Mouse (Mus musculus) kidney, postnatal 0 days (tissue): ENCODE data around the gene Igsf8. TPM values are rescaled to one million over a fixed set of nuclear protein-coding genes. Genes with fewer than 3 reads are reported as not detected.
A peak's percentile ranks its signal among the peaks of the same experiment; 100 is the strongest.

ENCODE experiments used
- ATAC-seq: fragments of 200-750 bp; cut with Nextera tagmentation; replicated peaks from 2 replicates; pipeline ENCODE4 v1.8.0; 2017; ENCODE audit warnings: low read depth, moderate number of reproducible peaks, moderate TSS enrichment, moderate library complexity; ENCODE audit not compliant: low FRiP score
- DNase-seq: peaks from one replicate; pipeline ENCODE4 v3.0.0-alpha.2; 2016; ENCODE audit warnings: low spot score
- H3K27ac ChIP-seq: fragments of 300-500 bp; sonication (generic); 2 replicates; pipeline ENCODE4 v1.5.1; 2014; ENCODE audit warnings: mild to moderate bottlenecking
- H3K27me3 ChIP-seq: fragments of 300-500 bp; sonication (generic); 2 replicates; pipeline ENCODE4 v1.6.1; 2014; ENCODE audit warnings: low read length, mixed read lengths; ENCODE audit not compliant: insufficient read depth
- H3K36me3 ChIP-seq: fragments of 300-500 bp; sonication (generic); 2 replicates; pipeline ENCODE4 v1.6.1; 2014; ENCODE audit warnings: low read length, mixed read lengths; ENCODE audit not compliant: insufficient read depth
- H3K4me1 ChIP-seq: fragments of 300-500 bp; sonication (generic); replicated peaks from 2 replicates; pipeline ENCODE4 v1.6.1; 2014; ENCODE audit warnings: antibody characterized with exemption, low read length, mixed read lengths; ENCODE audit not compliant: insufficient read depth
- H3K4me2 ChIP-seq: fragments of 300-500 bp; sonication (generic); 2 replicates; pipeline ENCODE4 v1.6.1; 2014; ENCODE audit warnings: mild to moderate bottlenecking, low read length, moderate library complexity, mixed read lengths
- H3K4me3 ChIP-seq: fragments of 300-500 bp; sonication (generic); replicated peaks from 2 replicates; pipeline ENCODE4 v1.5.1; 2014; ENCODE audit warnings: low read depth, low read length
- H3K9ac ChIP-seq: fragments of 300-500 bp; sonication (generic); 2 replicates; pipeline ENCODE4 v1.6.1; 2014; ENCODE audit warnings: low read depth, low read length
- H3K9me3 ChIP-seq: fragments of 300-500 bp; sonication (generic); replicated peaks from 2 replicates; pipeline ENCODE4 v1.6.1; 2016; ENCODE audit warnings: low read length, inconsistent platforms, mixed read lengths
- CTCF ChIP-seq: IDR thresholded peaks from 2 replicates; pipeline ENCODE4 v1.5.1; 2016; ENCODE audit warnings: antibody characterized with exemption, low read depth, mild to moderate bottlenecking, moderate library complexity
- WGBS: fragments of 180-500 bp; shearing (Covaris S2); extraction: QIAGEN DNeasy Blood & Tissue Kit; methylation state at CpG from one replicate; pipeline ENCODE4 v1.1.7; 2014; 5-methylcytosine and 5-hydroxymethylcytosine counted together
- polyA plus RNA-seq: library from polyadenylated mRNA; unstranded; fragments of >200 nt; fragmentation: Nextera tagmentation; extraction: Ambion mirVana; gene quantifications from 2 replicates; pipeline ENCODE4 v1.2.1, GENCODE M21; 2015

The Igsf8 gene
- polyA plus RNA-seq, 1 experiment from 2014 or later = 39.0 TPM

- ATAC-seq (no peak), DNase-seq (no peak)
- H3K27ac ChIP-seq = no peak overlapping the region
- WGBS = 79% methylated on average over 7 of the region's 7 CpGs
- H3K4me2 ChIP-seq = no peak overlapping the region
- no peaks in the 10 kb centered on the region for H3K4me1 ChIP-seq
- H3K9ac ChIP-seq = no peak overlapping the region
- no peaks in the 10 kb centered on the region for H3K9me3 ChIP-seq
- no peak for TF ChIP-seq CTCF
- H3K27me3 ChIP-seq = peaks cover 26% of the 10 kb centered on the region
- H3K4me3 ChIP-seq = no peak overlapping the region
- H3K36me3 ChIP-seq = no peaks in the 10 kb centered on the region
Measured at GRCm38 (mm10) chr1:172328461-172328860, 67.0 kb downstream of the Igsf8 start.

DNA sequence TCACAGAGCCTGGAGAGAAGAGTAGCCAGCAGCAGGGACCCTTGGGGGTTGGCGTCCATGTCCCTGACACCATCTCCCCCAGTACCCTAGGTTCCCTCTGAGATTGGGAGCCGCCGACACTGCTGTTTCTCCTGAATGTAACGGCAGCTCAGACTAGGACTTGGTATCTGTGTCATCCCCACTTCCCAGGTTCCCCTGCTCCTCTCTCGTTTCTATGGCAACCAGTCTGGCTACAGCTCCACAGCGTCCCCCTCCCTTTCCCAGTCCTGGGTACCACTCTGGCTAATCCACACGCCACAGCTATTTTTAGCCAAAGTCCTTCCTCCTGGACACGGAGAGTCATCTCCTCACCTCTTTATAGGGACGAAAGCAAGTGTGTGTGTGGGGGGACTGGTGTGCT is 67.7 kb downstream of the Igsf8 start, which contains the start of gene Kcnj9:
Kcnj9 (minus strand) TSS at position 188 of the 400 bp plus-strand sequence.
- peaks cover 26% of the 10 kb centered on the region for H3K27me3 ChIP-seq
- 41% methylated on average over 9 of the region's 9 CpGs for WGBS
- no peak within 1 kb of the TSS for H3K27ac ChIP-seq
- H3K4me1 ChIP-seq = no peaks in the 10 kb centered on the region
- no peaks in the 10 kb centered on the region for H3K36me3 ChIP-seq
- H3K9me3 ChIP-seq = no peaks in the 10 kb centered on the region
- TF ChIP-seq CTCF = no peak
- H3K9ac ChIP-seq = no peak within 1 kb of the TSS
- DNase-seq (no peak), ATAC-seq (no peak)
- no peak within 1 kb of the TSS for H3K4me3 ChIP-seq
- no peak within 1 kb of the TSS for H3K4me2 ChIP-seq

DNA sequence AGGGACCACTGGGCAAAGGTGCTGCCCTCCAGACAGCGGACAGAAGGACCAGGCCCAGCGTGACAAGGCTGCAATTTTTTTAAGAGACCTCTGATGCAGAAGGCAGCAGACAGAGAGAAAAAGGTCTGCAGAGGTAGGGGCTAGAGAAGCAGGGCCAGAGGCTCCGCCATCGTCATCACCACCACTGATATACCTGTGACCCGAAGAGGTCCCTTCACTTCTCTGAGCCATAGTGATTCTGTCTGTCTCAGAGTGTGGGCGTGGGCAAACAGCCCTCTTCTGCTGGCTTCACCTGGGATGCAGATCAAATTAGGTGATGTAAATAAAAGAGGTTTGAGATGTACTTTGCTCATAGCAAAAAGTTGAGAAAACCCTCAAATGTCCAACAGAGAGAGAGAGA is 68.2 kb downstream of the Igsf8 start:
- Histone ChIP-seq H3K4me3 (no peak overlapping the region), H3K4me1 (no peaks in the 10 kb centered on the region), H3K9ac (no peak overlapping the region), H3K4me2 (no peak overlapping the region), H3K9me3 (no peaks in the 10 kb centered on the region), H3K36me3 (no peaks in the 10 kb centered on the region), H3K27ac (no peak overlapping the region), H3K27me3 (peaks cover 26% of the 10 kb centered on the region)
- no peak for ATAC-seq
- no peak for DNase-seq
- WGBS = 71% methylated on average over 6 of the region's 6 CpGs
- TF ChIP-seq CTCF = no peak

GRCm38 (mm10) chr1:172331422-172331947 is 70.0 kb downstream of the Igsf8 start:
- no peak for ATAC-seq
- no peaks in the 10 kb centered on the region for H3K9me3 ChIP-seq
- H3K36me3 ChIP-seq = no peaks in the 10 kb centered on the region
- DNase-seq = no peak
- H3K27ac ChIP-seq = no peak overlapping the region
- H3K4me1 ChIP-seq = no peaks in the 10 kb centered on the region
- no peak overlapping the region for H3K4me3 ChIP-seq
- 75% methylated on average over 8 of the region's 8 CpGs for WGBS
- no peak for TF ChIP-seq CTCF
- H3K9ac ChIP-seq = no peak overlapping the region
- H3K4me2 ChIP-seq = no peak overlapping the region
- peaks cover 20% of the 10 kb centered on the region for H3K27me3 ChIP-seq

GRCm38 (mm10) chr1:172332925-172333324 is 71.5 kb downstream of the Igsf8 start:
- Histone ChIP-seq H3K9me3 (no peaks in the 10 kb centered on the region), H3K27me3 (0 out of 2 replicates have a peak, but pooled peaks cover 10% of the 10 kb centered on the region), H3K27ac (no peak overlapping the region), H3K4me1 (no peaks in the 10 kb centered on the region), H3K36me3 (no peaks in the 10 kb centered on the region), H3K9ac (no peak overlapping the region), H3K4me3 (no peak overlapping the region), H3K4me2 (no peak overlapping the region)
- no peak for DNase-seq
- no peak for ATAC-seq
- 68% methylated on average over 2 of the region's 2 CpGs for WGBS
- no peak for TF ChIP-seq CTCF

- Histone ChIP-seq H3K36me3 (no peaks in the 10 kb centered on the region), H3K9me3 (no peaks in the 10 kb centered on the region), H3K27me3 (0 out of 2 replicates have a peak, but pooled peaks cover 7% of the 10 kb centered on the region), H3K27ac (no peak overlapping the region), H3K4me2 (no peak overlapping the region), H3K4me3 (no peak overlapping the region), H3K9ac (no peak overlapping the region), H3K4me1 (no peaks in the 10 kb centered on the region)
- no peak for ATAC-seq
- peak; percentile 68 for TF ChIP-seq CTCF
- 19% methylated on average over 3 of the region's 3 CpGs for WGBS
- DNase-seq = peak; percentile 35
Measured at GRCm38 (mm10) chr1:172333512-172333911, 72.1 kb downstream of the Igsf8 start.

DNA sequence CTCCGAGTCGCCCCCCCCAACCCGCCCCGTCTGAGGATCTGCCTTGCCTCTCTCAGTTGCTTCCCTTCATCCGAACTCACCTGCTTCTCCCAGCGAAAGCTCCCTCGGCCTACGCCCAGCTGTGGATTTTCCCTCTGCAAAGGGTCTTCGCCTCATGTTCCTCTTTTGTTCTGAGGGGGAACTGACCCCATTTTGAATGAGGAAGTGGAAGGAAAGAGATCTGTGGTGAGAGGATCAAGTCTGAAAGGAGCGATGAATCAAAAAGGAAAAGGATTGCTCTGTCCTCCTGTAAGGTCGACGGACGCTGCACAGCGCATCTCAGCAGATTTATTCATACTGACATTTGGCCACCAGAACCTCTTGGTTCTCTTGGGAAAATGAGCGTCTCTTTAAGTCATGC is 74.4 kb downstream of the Igsf8 start:
- TF ChIP-seq CTCF = no peak
- 76% methylated on average over 15 of the region's 15 CpGs for WGBS
- DNase-seq (no peak), ATAC-seq (no peak)
- H3K4me2 ChIP-seq = no peak overlapping the region
- no peaks in the 10 kb centered on the region for H3K27me3 ChIP-seq
- no peaks in the 10 kb centered on the region for H3K9me3 ChIP-seq
- no peak overlapping the region for H3K27ac ChIP-seq
- no peaks in the 10 kb centered on the region for H3K4me1 ChIP-seq
- no peak overlapping the region for H3K9ac ChIP-seq
- H3K36me3 ChIP-seq = no peaks in the 10 kb centered on the region
- no peak overlapping the region for H3K4me3 ChIP-seq
